Mouse (Mus musculus) forebrain, postnatal 0 days (tissue): ENCODE results near the gene Gmpr. TPM values are rescaled to one million over a fixed set of nuclear protein-coding genes. Genes with fewer than 3 reads are reported as not detected.

ENCODE experiments used
- ATAC-seq: fragments of 200-750 bp; cut with Nextera tagmentation; 2 replicates; pipeline ENCODE4 v1.8.0; 2017; ENCODE audit warnings: mild to moderate bottlenecking, moderate library complexity
- DNase-seq: peaks from one replicate; pipeline ENCODE4 v3.0.0-alpha.2; 2015
- H3K27ac ChIP-seq: fragments of 300-500 bp; sonication (generic); 2 replicates; pipeline ENCODE4 v1.5.1; 2014; ENCODE audit warnings: low read depth, mild to moderate bottlenecking, antibody characterized with exemption, low read length, moderate library complexity, mixed read lengths
- H3K27me3 ChIP-seq: fragments of 300-500 bp; sonication (generic); 2 replicates; pipeline ENCODE4 v1.6.1; 2014; ENCODE audit warnings: mild to moderate bottlenecking, low read length, mixed read lengths; ENCODE audit not compliant: insufficient read depth
- H3K36me3 ChIP-seq: fragments of 300-500 bp; sonication (generic); 2 replicates; pipeline ENCODE4 v1.6.1; 2014; ENCODE audit warnings: mild to moderate bottlenecking, moderate library complexity; ENCODE audit not compliant: insufficient read depth
- H3K4me1 ChIP-seq: fragments of 300-500 bp; sonication (generic); 2 replicates; pipeline ENCODE4 v1.6.1; 2014; ENCODE audit warnings: antibody characterized with exemption; ENCODE audit not compliant: insufficient read depth
- H3K4me2 ChIP-seq: fragments of 300-500 bp; sonication (generic); 2 replicates; pipeline ENCODE4 v1.6.1; 2014; ENCODE audit warnings: low read depth, mild to moderate bottlenecking, moderate library complexity
- H3K4me3 ChIP-seq: fragments of 300-500 bp; sonication (generic); 2 replicates; pipeline ENCODE4 v1.5.1; 2014; ENCODE audit warnings: low read depth, low read length, mixed read lengths
- H3K9ac ChIP-seq: fragments of 300-500 bp; sonication (generic); 2 replicates; pipeline ENCODE4 v1.6.1; 2014; ENCODE audit warnings: mild to moderate bottlenecking
- H3K9me3 ChIP-seq: fragments of 300-500 bp; sonication (generic); 2 replicates; pipeline ENCODE4 v1.6.1; 2016; ENCODE audit warnings: low read length
- CTCF ChIP-seq: sonication (generic); IDR thresholded peaks from 2 replicates; pipeline ENCODE4 v1.5.1; 2016; ENCODE audit warnings: antibody characterized with exemption, control low read depth, low read depth
- WGBS: fragments of 180-500 bp; shearing (Covaris S2); extraction: QIAGEN DNeasy Blood & Tissue Kit; methylation state at CpG from one replicate; pipeline ENCODE4 v1.1.7; 2014; 5-methylcytosine and 5-hydroxymethylcytosine counted together
- polyA plus RNA-seq: library from polyadenylated mRNA; unstranded; fragments of >200 nt; fragmentation: Nextera tagmentation; extraction: Ambion mirVana; gene quantifications from 2 replicates; pipeline ENCODE4 v1.2.1, GENCODE M21; 2015
- total RNA-seq: library from RNA; depleted of rRNA; stranded (reverse); fragments of >200 nt; gene quantifications from 2 replicates; pipeline ENCODE4 v1.2.3, GENCODE M21; 2014

The Gmpr gene
- total and polyA plus RNA-seq, 2 experiments from 2014 or later, result 23.8 to 40.8 TPM

GRCm38 (mm10) chr13:45502791-45503190 is 4.5 kb upstream of the Gmpr start:
- no peak overlapping the region for H3K4me2 ChIP-seq
- H3K9me3 ChIP-seq, result no peaks in the 10 kb centered on the region
- H3K4me3 ChIP-seq, result no peak overlapping the region
- H3K27ac ChIP-seq, result no peak overlapping the region
- no peaks in the 10 kb centered on the region for H3K27me3 ChIP-seq
- no peaks in the 10 kb centered on the region for H3K4me1 ChIP-seq
- no peak overlapping the region for H3K9ac ChIP-seq
- no peak for TF ChIP-seq CTCF
- WGBS, result 90% methylated on average over 5 of the region's 5 CpGs
- H3K36me3 ChIP-seq, result no peaks in the 10 kb centered on the region
- ATAC-seq (no peak), DNase-seq (no peak)

- ATAC-seq (no peak), DNase-seq (no peak)
- WGBS, result 91% methylated on average over 3 of the region's 3 CpGs
- Histone ChIP-seq H3K4me2 (no peak overlapping the region), H3K4me3 (no peak overlapping the region), H3K36me3 (no peaks in the 10 kb centered on the region), H3K9ac (no peak overlapping the region), H3K27me3 (no peaks in the 10 kb centered on the region), H3K4me1 (peaks cover 6% of the 10 kb centered on the region; the same call in 1 of the 2 replicates), H3K9me3 (no peaks in the 10 kb centered on the region), H3K27ac (no peak overlapping the region)
- TF ChIP-seq CTCF, result no peak
These were observed 1.7 kb upstream of the Gmpr start for GRCm38 (mm10) chr13:45505546-45505945.

GRCm38 (mm10) chr13:45508495-45508894 is 1.3 kb downstream of the Gmpr start:
- 0 out of 2 replicates have a peak overlapping the region, but pooled peaks have one; percentile 10 for H3K27ac ChIP-seq
- H3K9ac ChIP-seq, result peak overlapping the region; percentile 68; the same call in 1 of the 2 replicates
- no peaks in the 10 kb centered on the region for H3K9me3 ChIP-seq
- TF ChIP-seq CTCF, result peak; percentile 51
- peaks cover 6% of the 10 kb centered on the region; the same call in 1 of the 2 replicates for H3K4me1 ChIP-seq
- H3K36me3 ChIP-seq, result no peaks in the 10 kb centered on the region
- peak; percentile 76 for ATAC-seq
- under 1% methylated on average over 8 of the region's 8 CpGs for WGBS
- peak; percentile 66 for DNase-seq
- no peaks in the 10 kb centered on the region for H3K27me3 ChIP-seq
- peak overlapping the region; percentile 62 for H3K4me3 ChIP-seq
- peak overlapping the region; percentile 93 for H3K4me2 ChIP-seq

- 41% methylated on average over 6 of the region's 6 CpGs for WGBS
- no peak overlapping the region for H3K27ac ChIP-seq
- no peaks in the 10 kb centered on the region for H3K27me3 ChIP-seq
- H3K9ac ChIP-seq, result no peak overlapping the region
- TF ChIP-seq CTCF, result no peak
- ATAC-seq (no peak), DNase-seq (no peak)
- peaks cover 6% of the 10 kb centered on the region; the same call in 1 of the 2 replicates for H3K4me1 ChIP-seq
- H3K36me3 ChIP-seq, result no peaks in the 10 kb centered on the region
- no peaks in the 10 kb centered on the region for H3K9me3 ChIP-seq
- H3K4me3 ChIP-seq, result no peak overlapping the region
- no peak overlapping the region for H3K4me2 ChIP-seq
These were observed 2.1 kb downstream of the Gmpr start for GRCm38 (mm10) chr13:45509366-45509765.

GRCm38 (mm10) chr13:45511706-45512435 is 4.6 kb downstream of the Gmpr start:
- Histone ChIP-seq H3K9ac (no peak overlapping the region), H3K4me1 (peaks cover 16% of the 10 kb centered on the region), H3K36me3 (no peaks in the 10 kb centered on the region), H3K4me2 (no peak overlapping the region), H3K27ac (no peak overlapping the region), H3K9me3 (no peaks in the 10 kb centered on the region), H3K27me3 (no peaks in the 10 kb centered on the region), H3K4me3 (no peak overlapping the region)
- WGBS, result 91% methylated on average over 6 of the region's 6 CpGs
- DNase-seq (no peak), ATAC-seq (no peak)
- TF ChIP-seq CTCF, result no peak

GRCm38 (mm10) chr13:45512531-45512930 is 5.3 kb downstream of the Gmpr start:
- DNase-seq (no peak), ATAC-seq (no peak)
- Histone ChIP-seq H3K4me1 (peaks cover 23% of the 10 kb centered on the region), H3K27me3 (no peaks in the 10 kb centered on the region), H3K9me3 (no peaks in the 10 kb centered on the region), H3K9ac (no peak overlapping the region), H3K4me3 (no peak overlapping the region), H3K36me3 (no peaks in the 10 kb centered on the region), H3K4me2 (no peak overlapping the region), H3K27ac (no peak overlapping the region)
- 87% methylated on average over 8 of the region's 8 CpGs for WGBS
- no peak for TF ChIP-seq CTCF
